Mouse (Mus musculus) lung, embryonic 16.5 days (tissue): ENCODE data around the gene Brms1. TPM values are rescaled to one million over a fixed set of nuclear protein-coding genes. Genes with fewer than 3 reads are reported as not detected.
"Not testable (repeated sequence)": the region's sequence is repeated elsewhere in the genome, so short reads cannot be mapped to it uniquely, and the experiment has no call there.

ENCODE experiments used
- ATAC-seq: fragments of 200-750 bp; cut with Nextera tagmentation; 2 replicates; pipeline ENCODE4 v1.8.0; 2017; ENCODE audit warnings: low read depth, mild to moderate bottlenecking, moderate library complexity
- H3K27ac ChIP-seq: fragments of 300-500 bp; sonication (generic); 2 replicates; pipeline ENCODE4 v1.5.1; 2014; ENCODE audit warnings: mild to moderate bottlenecking, control low read depth, low read length
- H3K27me3 ChIP-seq: fragments of 300-500 bp; sonication (generic); 2 replicates; pipeline ENCODE4 v1.6.1; 2014; ENCODE audit warnings: low read depth, low read length, mixed read lengths; ENCODE audit not compliant: control insufficient read depth, insufficient read depth
- H3K36me3 ChIP-seq: fragments of 300-500 bp; sonication (generic); 2 replicates; pipeline ENCODE4 v1.6.1; 2014; ENCODE audit warnings: low read length; ENCODE audit not compliant: control insufficient read depth, insufficient read depth
- H3K4me1 ChIP-seq: fragments of 300-500 bp; sonication (generic); replicated peaks from 2 replicates; pipeline ENCODE4 v1.6.1; 2014; ENCODE audit warnings: low read length, mixed read lengths; ENCODE audit not compliant: control insufficient read depth, insufficient read depth
- H3K4me2 ChIP-seq: fragments of 300-500 bp; sonication (generic); 2 replicates; pipeline ENCODE4 v1.6.1; 2014; ENCODE audit warnings: low read depth, low read length, control low read depth
- H3K4me3 ChIP-seq: fragments of 300-500 bp; sonication (generic); 2 replicates; pipeline ENCODE4 v1.5.1; 2014; ENCODE audit warnings: mild to moderate bottlenecking, low read length, control low read depth
- H3K9ac ChIP-seq: fragments of 300-500 bp; sonication (generic); 2 replicates; pipeline ENCODE4 v1.6.1; 2014; ENCODE audit warnings: low read length, control low read depth
- H3K9me3 ChIP-seq: fragments of 300-500 bp; sonication (generic); 2 replicates; pipeline ENCODE4 v1.6.1; 2016; ENCODE audit warnings: low read length; ENCODE audit not compliant: control insufficient read depth
- WGBS: fragments of 180-500 bp; shearing (Covaris S2); extraction: QIAGEN DNeasy Blood & Tissue Kit; methylation state at CpG from one replicate; pipeline ENCODE4 v1.1.7; 2014; 5-methylcytosine and 5-hydroxymethylcytosine counted together
- polyA plus RNA-seq: library from polyadenylated mRNA; unstranded; fragments of >200 nt; fragmentation: Nextera tagmentation; extraction: Ambion mirVana; gene quantifications from 2 replicates; pipeline ENCODE4 v1.2.1, GENCODE M21; 2015

The Brms1 gene
- polyA plus RNA-seq, 1 experiment from 2014 or later = 41.6 TPM

DNA sequence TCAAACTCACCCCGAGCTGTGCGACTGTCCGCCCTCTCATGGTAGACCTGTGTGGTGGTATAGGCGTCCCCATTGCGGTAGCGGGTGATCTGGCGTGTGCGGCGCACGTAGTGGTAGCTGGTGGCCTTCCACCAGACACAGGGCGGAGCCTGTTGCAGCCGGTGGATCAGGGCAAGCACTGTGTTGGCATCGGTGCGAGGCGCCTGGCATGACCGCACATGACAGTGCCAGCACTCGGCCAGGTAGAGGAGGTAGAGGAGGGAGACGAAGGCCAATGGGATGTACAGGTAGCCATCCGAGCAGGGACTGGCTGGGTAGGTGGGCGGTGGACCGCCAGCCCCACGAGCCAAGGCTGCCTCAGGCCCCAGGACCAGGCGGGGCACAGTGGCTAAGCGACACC, 41.4 kb downstream of the Brms1 start:
- no peak overlapping the region for H3K4me3 ChIP-seq
- H3K4me1 ChIP-seq = peaks cover 5% of the 10 kb centered on the region
- H3K27ac ChIP-seq = no peak overlapping the region
- ATAC-seq = no peak
- H3K27me3 ChIP-seq = peaks cover 56% of the 10 kb centered on the region
- H3K9me3 ChIP-seq = no peaks in the 10 kb centered on the region
- 57% methylated on average over 24 of the region's 24 CpGs for WGBS
- H3K4me2 ChIP-seq = no peak overlapping the region
- no peaks in the 10 kb centered on the region for H3K36me3 ChIP-seq
- no peak overlapping the region for H3K9ac ChIP-seq

- Histone ChIP-seq H3K4me2 (no peak overlapping the region), H3K4me1 (peaks cover 11% of the 10 kb centered on the region), H3K27me3 (peaks cover 56% of the 10 kb centered on the region), H3K27ac (no peak overlapping the region), H3K36me3 (no peaks in the 10 kb centered on the region), H3K4me3 (no peak overlapping the region), H3K9ac (no peak overlapping the region), H3K9me3 (no peaks in the 10 kb centered on the region)
- WGBS = 46% methylated on average over 3 of the region's 3 CpGs
- no peak for ATAC-seq
Measured at GRCm38 (mm10) chr19:5083961-5084833, 43.0 kb downstream of the Brms1 start.

- Histone ChIP-seq H3K4me3 (peak overlapping the region; percentile 52), H3K9ac (no peak overlapping the region), H3K27ac (no peak overlapping the region), H3K4me1 (peaks cover 13% of the 10 kb centered on the region), H3K9me3 (no peaks in the 10 kb centered on the region), H3K36me3 (no peaks in the 10 kb centered on the region; the same call in none of the 2 replicates), H3K27me3 (peaks cover 56% of the 10 kb centered on the region), H3K4me2 (peak overlapping the region; percentile 83)
- 1% methylated on average over 15 of the region's 15 CpGs for WGBS
- ATAC-seq = no peak
Measured at GRCm38 (mm10) chr19:5084834-5085144, 43.6 kb downstream of the Brms1 start.

DNA sequence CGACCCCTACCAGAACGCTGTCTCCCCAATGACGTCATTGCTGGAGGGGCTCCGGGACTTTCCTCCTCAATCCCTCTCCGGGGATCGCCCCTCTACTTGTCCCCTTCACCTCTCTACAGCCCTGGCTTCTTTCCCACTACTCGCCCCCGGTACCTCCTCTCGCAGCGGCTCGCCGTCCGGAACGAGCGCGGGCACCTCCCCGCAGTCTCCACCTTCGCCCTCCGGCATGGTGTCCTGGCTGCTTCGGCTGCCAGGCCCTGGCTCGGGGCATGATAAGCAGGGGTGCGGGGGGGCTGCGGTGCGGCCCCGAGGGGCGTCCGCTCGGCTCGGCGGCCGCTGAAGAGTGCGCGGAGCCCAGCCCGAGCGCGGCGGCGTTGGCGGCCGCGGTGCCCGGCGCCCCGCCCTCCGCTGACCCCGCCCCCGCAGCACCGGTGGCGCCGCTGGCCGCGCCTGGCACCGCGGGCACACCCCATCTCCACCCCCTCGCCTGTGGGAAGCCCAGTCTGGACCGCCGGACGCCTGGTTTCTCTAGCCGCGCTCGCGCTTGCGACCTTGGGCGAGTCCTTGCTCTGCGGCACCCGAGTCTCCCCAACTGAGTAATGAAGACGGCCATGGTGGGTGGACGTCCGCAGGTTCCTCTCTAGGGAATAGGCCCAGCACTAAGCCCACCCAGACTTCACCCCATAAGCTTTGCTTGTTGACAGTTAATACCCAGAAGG, 44.1 kb downstream of the Brms1 start, which contains the start of gene Tmem151a:
TSS of gene Tmem151a (minus strand) at position 387 of the 719 bp plus-strand sequence.
- Histone ChIP-seq H3K27me3 (peaks cover 56% of the 10 kb centered on the region), H3K4me3 (peak within 1 kb of the TSS; percentile 52), H3K4me2 (peak within 1 kb of the TSS; percentile 83), H3K27ac (no peak within 1 kb of the TSS), H3K9ac (0 out of 2 replicates have a peak within 1 kb of the TSS, but pooled peaks have one; percentile 42), H3K9me3 (no peaks in the 10 kb centered on the region), H3K36me3 (no peaks in the 10 kb centered on the region; the same call in none of the 2 replicates), H3K4me1 (peaks cover 13% of the 10 kb centered on the region)
- ATAC-seq = no peak
- WGBS = under 1% methylated on average over 58 of the region's 69 CpGs

- H3K27ac ChIP-seq, H3K9ac ChIP-seq, H3K4me2 ChIP-seq, H3K9me3 ChIP-seq, ATAC-seq, H3K4me3 ChIP-seq, H3K36me3 ChIP-seq: not testable (repeated sequence)
- Histone ChIP-seq H3K27me3 (peaks cover 48% of the 10 kb centered on the region), H3K4me1 (peaks cover 13% of the 10 kb centered on the region)
- 54% methylated on average over 4 of the region's 4 CpGs for WGBS
Measured at GRCm38 (mm10) chr19:5086533-5086932, 45.4 kb downstream of the Brms1 start.

GRCm38 (mm10) chr19:5087884-5088728, 47.0 kb downstream of the Brms1 start, which contains the start of gene Yif1a:
Yif1a (plus strand) TSS chr19:5088538.
- Histone ChIP-seq H3K9ac (peak within 1 kb of the TSS; percentile 75), H3K36me3 (peaks cover 14% of the 10 kb centered on the region), H3K4me1 (peaks cover 13% of the 10 kb centered on the region), H3K27me3 (peaks cover 33% of the 10 kb centered on the region), H3K4me3 (peak within 1 kb of the TSS; percentile 75), H3K4me2 (peak within 1 kb of the TSS; percentile 93), H3K9me3 (no peaks in the 10 kb centered on the region), H3K27ac (peak within 1 kb of the TSS; percentile 88)
- WGBS = under 1% methylated on average over 58 of the region's 58 CpGs
- peak; percentile 93 for ATAC-seq

DNA sequence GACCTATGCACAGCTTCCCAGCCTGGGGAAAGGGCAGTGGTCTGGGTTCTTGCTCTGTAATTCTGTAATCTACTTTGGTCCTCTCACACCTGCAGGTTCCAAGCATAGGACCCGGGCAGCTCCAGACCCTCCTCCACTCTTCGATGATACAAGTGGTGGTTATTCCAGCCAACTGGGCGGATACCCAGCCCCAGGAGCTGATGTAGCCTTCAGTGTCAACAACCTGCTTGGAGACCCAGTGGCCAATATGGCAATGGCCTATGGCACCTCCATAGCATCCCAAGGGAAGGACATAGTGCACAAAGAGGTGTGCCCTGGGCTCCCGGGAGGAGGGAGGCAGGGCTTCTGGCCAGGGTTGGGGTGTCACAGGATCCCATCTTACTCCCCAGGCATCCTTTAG, 48.2 kb downstream of the Brms1 start:
- no peaks in the 10 kb centered on the region for H3K9me3 ChIP-seq
- peak overlapping the region; percentile 93 for H3K4me2 ChIP-seq
- H3K4me1 ChIP-seq = peaks cover 13% of the 10 kb centered on the region
- peak overlapping the region; percentile 75 for H3K9ac ChIP-seq
- no peak for ATAC-seq
- WGBS = 89% methylated on average over 4 of the region's 4 CpGs
- peaks cover 14% of the 10 kb centered on the region for H3K36me3 ChIP-seq
- H3K4me3 ChIP-seq = peak overlapping the region; percentile 75
- H3K27me3 ChIP-seq = peaks cover 21% of the 10 kb centered on the region
- H3K27ac ChIP-seq = no peak overlapping the region

- H3K4me1 ChIP-seq = peaks cover 11% of the 10 kb centered on the region
- H3K4me2 ChIP-seq = no peak overlapping the region
- WGBS = 82% methylated on average over 10 of the region's 10 CpGs
- H3K9ac ChIP-seq = no peak overlapping the region
- H3K36me3 ChIP-seq = peaks cover 14% of the 10 kb centered on the region
- no peak overlapping the region for H3K27ac ChIP-seq
- H3K9me3 ChIP-seq = no peaks in the 10 kb centered on the region
- no peak overlapping the region for H3K4me3 ChIP-seq
- no peak for ATAC-seq
- peaks cover 3% of the 10 kb centered on the region; the same call in 1 of the 2 replicates for H3K27me3 ChIP-seq
Measured at GRCm38 (mm10) chr19:5092083-5092482, 50.9 kb downstream of the Brms1 start.
